Mouse (Mus musculus) midbrain, embryonic 14.5 days (tissue): ENCODE data around the gene Ndufs1. TPM values are rescaled to one million over a fixed set of nuclear protein-coding genes. Genes with fewer than 3 reads are reported as not detected.

Experiments used
- ATAC-seq: fragments of 200-750 bp; cut with Nextera tagmentation; 2 replicates; pipeline ENCODE4 v1.8.0; 2017; ENCODE audit warnings: moderate number of reproducible peaks, moderate library complexity; ENCODE audit not compliant: low FRiP score, low TSS enrichment
- DNase-seq: peaks from one replicate; pipeline ENCODE4 v3.0.0-alpha.2; 2015
- H3K27ac ChIP-seq: fragments of 300-500 bp; sonication (generic); replicated peaks from 2 replicates; pipeline ENCODE4 v1.5.1; 2014; ENCODE audit warnings: mild to moderate bottlenecking, low read depth, low read length, moderate library complexity
- H3K27me3 ChIP-seq: fragments of 300-500 bp; sonication (generic); 2 replicates; pipeline ENCODE4 v1.6.1; 2014; ENCODE audit warnings: low read length, control low read depth, mixed read lengths; ENCODE audit not compliant: control insufficient read depth, insufficient read depth
- H3K36me3 ChIP-seq: fragments of 300-500 bp; sonication (generic); 2 replicates; pipeline ENCODE4 v1.6.1; 2014; ENCODE audit warnings: low read length, control low read depth; ENCODE audit not compliant: control insufficient read depth, insufficient read depth
- H3K4me1 ChIP-seq: fragments of 300-500 bp; sonication (generic); 2 replicates; pipeline ENCODE4 v1.6.1; 2014; ENCODE audit warnings: mild to moderate bottlenecking, antibody characterized with exemption, low read length, control low read depth; ENCODE audit not compliant: control insufficient read depth, insufficient read depth
- H3K4me2 ChIP-seq: fragments of 300-500 bp; sonication (generic); 2 replicates; pipeline ENCODE4 v1.6.1; 2014; ENCODE audit warnings: mild to moderate bottlenecking, low read length, moderate library complexity
- H3K4me3 ChIP-seq: fragments of 300-500 bp; sonication (generic); replicated peaks from 2 replicates; pipeline ENCODE4 v1.5.1; 2014; ENCODE audit warnings: low read depth, low read length
- H3K9ac ChIP-seq: fragments of 300-500 bp; sonication (generic); replicated peaks from 2 replicates; pipeline ENCODE4 v1.6.1; 2014; ENCODE audit warnings: mild to moderate bottlenecking, low read length, moderate library complexity
- H3K9me3 ChIP-seq: fragments of 300-500 bp; sonication (generic); 2 replicates; pipeline ENCODE4 v1.6.1; 2016; ENCODE audit warnings: low read length, control low read depth, mixed read lengths; ENCODE audit not compliant: control insufficient read depth
- WGBS: fragments of 180-500 bp; shearing (Covaris S2); extraction: QIAGEN DNeasy Blood & Tissue Kit; methylation state at CpG from one replicate; pipeline ENCODE4 v1.1.7; 2014; 5-methylcytosine and 5-hydroxymethylcytosine counted together
- polyA plus RNA-seq: library from polyadenylated mRNA; unstranded; fragments of >200 nt; fragmentation: Nextera tagmentation; extraction: Ambion mirVana; gene quantifications from 2 replicates; pipeline ENCODE4 v1.2.1, GENCODE M21; 2014

Gene Ndufs1
- polyA plus RNA-seq, 1 experiment from 2014 or later, result 136 TPM

GRCm38 (mm10) chr1:63115540-63115939, 61.1 kb downstream of the Ndufs1 start:
- H3K4me3 ChIP-seq, result peak overlapping the region; percentile 95
- H3K36me3 ChIP-seq, result peaks cover 13% of the 10 kb centered on the region
- DNase-seq (peak; percentile 15), ATAC-seq (no peak)
- peak overlapping the region; percentile 99; the same call in 1 of the 2 replicates for H3K9ac ChIP-seq
- H3K4me2 ChIP-seq, result peak overlapping the region; percentile 75
- no peaks in the 10 kb centered on the region for H3K9me3 ChIP-seq
- peaks cover 20% of the 10 kb centered on the region for H3K4me1 ChIP-seq
- H3K27ac ChIP-seq, result peak overlapping the region; percentile 14; the same call in 1 of the 2 replicates
- WGBS, result 62% methylated on average over 3 of the region's 3 CpGs
- H3K27me3 ChIP-seq, result no peaks in the 10 kb centered on the region

DNA sequence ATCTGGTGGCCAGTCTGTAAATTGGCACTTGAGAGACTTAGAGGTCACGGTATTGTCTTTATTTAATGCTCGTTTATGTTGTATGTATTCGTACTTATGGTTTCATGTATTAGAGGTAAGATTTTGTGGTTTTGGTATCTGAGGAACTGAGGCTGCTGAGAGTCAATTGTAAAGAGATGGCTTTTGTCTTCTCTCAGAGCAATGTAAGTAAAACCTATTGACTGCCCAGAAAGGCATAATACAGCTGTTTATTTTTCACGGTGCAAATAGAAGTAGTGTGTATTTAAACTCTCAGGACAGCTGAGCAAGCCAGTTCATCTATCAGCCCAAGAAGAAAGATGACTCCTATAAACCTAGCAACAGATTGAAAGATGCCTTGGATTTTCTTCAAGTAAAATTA, 61.5 kb downstream of the Ndufs1 start:
- Histone ChIP-seq H3K9ac (peak overlapping the region; percentile 99), H3K27me3 (no peaks in the 10 kb centered on the region)
- DNase-seq, result no peak

DNA sequence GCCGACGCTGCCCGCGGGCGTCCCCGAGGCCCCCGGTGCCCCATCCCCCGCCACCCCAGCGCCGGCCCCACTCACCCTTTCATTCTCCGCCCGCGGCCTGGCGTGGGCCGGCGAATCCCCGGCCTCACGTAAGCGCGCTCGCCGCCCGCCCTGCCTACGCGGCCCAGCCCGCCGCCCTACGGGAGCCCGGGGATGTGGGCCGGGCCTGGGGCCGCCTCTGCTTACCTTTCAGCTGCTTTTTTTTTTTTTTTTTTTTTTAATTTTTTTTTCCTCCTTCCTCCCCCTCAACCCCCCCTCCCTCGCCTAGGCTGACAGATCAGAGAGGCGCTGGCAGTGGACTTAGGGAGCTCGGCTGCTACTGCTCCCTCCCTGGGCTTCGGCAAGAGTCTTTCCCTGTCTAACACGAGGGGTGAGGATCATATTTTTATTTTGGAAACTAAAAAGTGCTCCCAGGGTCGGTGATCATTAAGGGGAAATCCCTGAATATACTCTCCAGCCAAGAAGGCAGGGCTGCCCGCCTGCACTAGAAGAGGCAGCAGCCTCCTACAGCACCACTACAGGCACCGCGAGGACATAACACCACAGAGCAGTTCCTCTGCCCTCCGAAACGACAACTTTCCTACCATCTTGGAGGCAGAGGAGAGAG, 62.4 kb downstream of the Ndufs1 start, which contains the start of gene Ino80d:
Gene Ino80d (minus strand): TSS at position 532 of the 646 bp plus-strand sequence.
- Histone ChIP-seq H3K9me3 (no peaks in the 10 kb centered on the region), H3K9ac (peak within 1 kb of the TSS; percentile 99), H3K4me3 (peak within 1 kb of the TSS; percentile 95), H3K36me3 (0 out of 2 replicates have a peak, but pooled peaks cover 3% of the 10 kb centered on the region), H3K4me1 (peaks cover 22% of the 10 kb centered on the region), H3K27ac (peak within 1 kb of the TSS; percentile 99), H3K4me2 (peak within 1 kb of the TSS; percentile 75), H3K27me3 (no peaks in the 10 kb centered on the region)
- DNase-seq (peak; percentile 89), ATAC-seq (peak; percentile 88)
- under 1% methylated on average over 36 of the region's 42 CpGs for WGBS

More for the DNA sequence above, 61.5 kb downstream of the Ndufs1 start:
- Histone ChIP-seq H3K9me3 (no peaks in the 10 kb centered on the region), H3K27ac (peak overlapping the region; percentile 99), H3K36me3 (peaks cover 9% of the 10 kb centered on the region), H3K4me3 (peak overlapping the region; percentile 95), H3K4me1 (peaks cover 22% of the 10 kb centered on the region), H3K4me2 (peak overlapping the region; percentile 75)
- ATAC-seq, result no peak
- WGBS, result 12% methylated on average over 4 of the region's 4 CpGs

GRCm38 (mm10) chr1:63113274-63114135, 63.1 kb downstream of the Ndufs1 start:
- Histone ChIP-seq H3K27me3 (no peaks in the 10 kb centered on the region), H3K27ac (peak overlapping the region; percentile 99), H3K4me1 (peaks cover 22% of the 10 kb centered on the region), H3K9ac (peak overlapping the region; percentile 99), H3K4me2 (peak overlapping the region; percentile 75), H3K36me3 (0 out of 2 replicates have a peak, but pooled peaks cover 3% of the 10 kb centered on the region), H3K9me3 (no peaks in the 10 kb centered on the region), H3K4me3 (peak overlapping the region; percentile 95)
- ATAC-seq (peak; percentile 69), DNase-seq (peak; percentile 65)
- under 1% methylated on average over 71 of the region's 92 CpGs for WGBS

DNA sequence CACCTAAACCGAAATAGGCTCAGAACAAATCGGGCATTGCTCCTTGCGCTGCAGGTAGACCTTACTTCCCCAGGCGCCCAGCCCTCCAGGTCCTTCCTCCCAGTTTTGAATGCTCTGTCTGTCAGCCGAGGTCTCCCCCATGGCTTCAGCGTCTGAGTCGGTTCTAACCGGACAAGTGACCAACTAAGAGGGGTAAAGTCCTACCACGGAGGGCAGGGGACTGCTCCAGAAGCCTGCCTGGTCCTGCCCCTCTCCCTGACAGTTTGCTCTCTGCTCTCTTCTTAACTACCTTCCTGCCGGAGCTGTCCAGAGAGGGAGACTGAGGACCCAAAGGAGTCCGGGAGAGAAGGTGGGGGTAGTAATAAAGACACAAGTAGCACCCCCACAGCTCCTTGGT, 63.8 kb downstream of the Ndufs1 start:
- ATAC-seq, result no peak
- WGBS, result 5% methylated on average over 11 of the region's 11 CpGs
- Histone ChIP-seq H3K9ac (peak overlapping the region; percentile 99), H3K27ac (peak overlapping the region; percentile 99), H3K4me3 (peak overlapping the region; percentile 95), H3K9me3 (no peaks in the 10 kb centered on the region), H3K4me2 (peak overlapping the region; percentile 75), H3K36me3 (no peaks in the 10 kb centered on the region), H3K4me1 (peaks cover 22% of the 10 kb centered on the region), H3K27me3 (no peaks in the 10 kb centered on the region)
- peak; percentile 44 for DNase-seq

DNA sequence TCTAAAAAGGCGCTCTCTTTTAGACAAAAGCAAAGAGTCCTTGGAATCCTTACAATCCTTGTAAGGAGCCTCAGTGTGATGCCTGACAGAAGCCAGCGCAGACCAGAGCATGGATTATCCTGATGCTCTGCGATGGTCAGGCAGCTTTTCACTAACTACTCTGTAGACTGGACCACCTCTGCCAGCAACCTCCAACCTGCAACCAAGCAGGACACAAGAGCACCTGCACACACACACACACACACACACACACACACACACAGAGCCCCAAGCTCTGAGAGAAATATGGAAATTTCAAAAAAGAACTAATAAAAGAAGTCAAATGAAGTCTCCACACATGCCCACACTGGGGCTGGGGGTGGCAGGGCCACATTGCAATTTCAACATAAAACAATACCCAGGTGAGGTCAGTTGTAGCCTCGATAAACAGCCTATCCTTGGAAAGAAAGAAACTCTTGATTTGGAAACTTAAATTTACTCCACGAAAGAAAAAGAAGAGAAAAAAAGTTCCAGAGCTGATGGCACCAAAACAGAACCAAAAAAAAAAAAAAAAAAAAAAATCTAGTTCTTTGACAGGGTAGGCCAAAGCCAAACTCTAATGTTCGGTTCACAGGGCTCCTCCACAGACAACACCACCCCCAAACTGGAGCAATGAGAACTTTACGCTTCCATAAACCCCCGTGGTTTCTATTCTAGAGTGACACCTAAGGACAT, 64.3 kb downstream of the Ndufs1 start:
- H3K9me3 ChIP-seq, result no peaks in the 10 kb centered on the region
- peak overlapping the region; percentile 99 for H3K9ac ChIP-seq
- 33% methylated on average over 8 of the region's 8 CpGs for WGBS
- H3K4me3 ChIP-seq, result peak overlapping the region; percentile 95
- ATAC-seq (no peak), DNase-seq (no peak)
- peaks cover 22% of the 10 kb centered on the region for H3K4me1 ChIP-seq
- H3K27ac ChIP-seq, result 0 out of 2 replicates have a peak overlapping the region, but pooled peaks have one; percentile 99
- H3K36me3 ChIP-seq, result no peaks in the 10 kb centered on the region
- peak overlapping the region; percentile 75 for H3K4me2 ChIP-seq
- no peaks in the 10 kb centered on the region for H3K27me3 ChIP-seq

- no peak overlapping the region for H3K4me3 ChIP-seq
- ATAC-seq, result no peak
- no peak overlapping the region; the same call in 1 of the 2 replicates for H3K9ac ChIP-seq
- H3K27me3 ChIP-seq, result no peaks in the 10 kb centered on the region
- 0 out of 2 replicates have a peak overlapping the region, but pooled peaks have one; percentile 55 for H3K27ac ChIP-seq
- peak; percentile 57 for DNase-seq
- WGBS, result 47% methylated on average over 7 of the region's 7 CpGs
- no peak overlapping the region for H3K4me2 ChIP-seq
- no peaks in the 10 kb centered on the region for H3K9me3 ChIP-seq
- H3K4me1 ChIP-seq, result peaks cover 16% of the 10 kb centered on the region
- H3K36me3 ChIP-seq, result no peaks in the 10 kb centered on the region
These were observed 65.9 kb downstream of the Ndufs1 start for GRCm38 (mm10) chr1:63110536-63111285.
